Mouse (Mus musculus): ENCODE measurements at regions not wholly inside any gene's neighbourhood (a gene's known extent, or its start where the extent isn't known, plus 50 kb on each side); places are given as distances from the start of the nearest gene placed in this dataset.

GRCm38 (mm10) chr14:25073143-25073542 is 385.8 kb upstream of the Zmiz1 start:
- H3K4me2 ChIP-seq (ENCODE audit: low read depth, low read length) = no peak overlapping the region
- no peaks in the 10 kb centered on the region for H3K36me3 ChIP-seq (ENCODE audit: control insufficient read depth, insufficient read depth)
- ATAC-seq (ENCODE audit: low read depth) = no peak
- no peaks in the 10 kb centered on the region for H3K27me3 ChIP-seq (ENCODE audit: control insufficient read depth, insufficient read depth, low read depth, low read length)
- no peak overlapping the region for H3K4me3 ChIP-seq (ENCODE audit: low read depth, low read length)
- no peak overlapping the region for H3K27ac ChIP-seq (ENCODE audit: low read length)
- H3K4me1 ChIP-seq (ENCODE audit: control insufficient read depth, low read depth, low read length) = no peaks in the 10 kb centered on the region
- H3K9ac ChIP-seq (ENCODE audit: low read depth, low read length) = no peak overlapping the region
- H3K9me3 ChIP-seq (replicated peaks; ENCODE audit: control insufficient read depth, low read length) = no peaks in the 10 kb centered on the region
- WGBS (ENCODE audit: insufficient replicate concordance) = 58% methylated on average over 5 of the region's 5 CpGs

DNA sequence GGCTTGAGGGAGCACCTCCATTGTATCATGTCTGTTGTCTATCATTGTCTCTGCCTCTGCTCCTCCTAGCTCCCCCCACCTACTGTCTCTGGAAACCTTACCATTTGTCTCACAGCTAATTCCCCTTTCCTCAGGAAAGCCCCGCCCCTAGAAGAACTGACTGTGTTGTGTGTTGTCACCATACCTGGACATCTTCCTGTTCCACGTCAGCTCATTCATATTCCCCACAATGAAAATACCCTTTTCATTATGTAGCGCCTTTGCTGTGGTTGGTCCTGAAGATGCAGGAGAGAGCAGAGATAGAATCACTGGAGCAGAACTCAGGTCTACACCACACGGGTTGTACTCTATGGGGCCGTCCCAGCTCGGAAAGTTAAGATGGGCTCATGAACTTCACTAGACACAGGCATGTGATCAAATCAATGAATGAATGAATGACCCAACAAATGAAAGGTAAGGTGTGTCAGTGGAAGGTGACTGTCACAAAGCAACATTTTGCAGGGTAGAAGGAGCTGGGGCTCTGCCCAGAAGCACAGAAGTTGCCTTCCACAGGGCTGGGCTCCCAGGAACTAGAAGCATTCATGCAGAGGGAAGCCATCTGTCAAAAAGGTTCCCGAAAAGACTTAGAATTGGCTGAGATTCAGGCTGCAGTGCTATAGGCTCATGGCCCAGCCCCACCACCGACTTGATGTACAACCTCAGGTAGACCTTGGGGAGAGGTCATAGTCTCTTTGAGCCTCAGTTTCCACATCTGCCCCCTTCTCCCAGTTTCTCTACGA is 384.8 kb upstream of the Zmiz1 start:
- Histone ChIP-seq H3K4me1 (ENCODE audit: control insufficient read depth, low read depth, low read length) (no peaks in the 10 kb centered on the region), H3K36me3 (ENCODE audit: control insufficient read depth, insufficient read depth) (no peaks in the 10 kb centered on the region), H3K4me2 (ENCODE audit: low read depth, low read length) (no peak overlapping the region), H3K9me3 (replicated peaks; ENCODE audit: control insufficient read depth, low read length) (no peaks in the 10 kb centered on the region), H3K27ac (ENCODE audit: low read length) (no peak overlapping the region), H3K9ac (ENCODE audit: low read depth, low read length) (no peak overlapping the region), H3K4me3 (ENCODE audit: low read depth, low read length) (no peak overlapping the region), H3K27me3 (ENCODE audit: control insufficient read depth, insufficient read depth, low read depth, low read length) (no peaks in the 10 kb centered on the region)
- ATAC-seq (ENCODE audit: low read depth) = no peak
- WGBS (ENCODE audit: insufficient replicate concordance) = 62% methylated on average over 9 of the region's 9 CpGs

GRCm38 (mm10) chr14:25074891-25075290 is 384.1 kb upstream of the Zmiz1 start:
- Histone ChIP-seq H3K4me3 (ENCODE audit: low read depth, low read length) (no peak overlapping the region), H3K4me2 (ENCODE audit: low read depth, low read length) (no peak overlapping the region), H3K9me3 (replicated peaks; ENCODE audit: control insufficient read depth, low read length) (no peaks in the 10 kb centered on the region), H3K36me3 (ENCODE audit: control insufficient read depth, insufficient read depth) (no peaks in the 10 kb centered on the region), H3K9ac (ENCODE audit: low read depth, low read length) (no peak overlapping the region), H3K27ac (ENCODE audit: low read length) (no peak overlapping the region), H3K27me3 (ENCODE audit: control insufficient read depth, insufficient read depth, low read depth, low read length) (no peaks in the 10 kb centered on the region), H3K4me1 (ENCODE audit: control insufficient read depth, low read depth, low read length) (no peaks in the 10 kb centered on the region)
- 58% methylated on average over 5 of the region's 5 CpGs for WGBS (ENCODE audit: insufficient replicate concordance)
- no peak for ATAC-seq (ENCODE audit: low read depth)

- no peaks in the 10 kb centered on the region for H3K36me3 ChIP-seq (ENCODE audit: control insufficient read depth, insufficient read depth)
- WGBS (ENCODE audit: insufficient replicate concordance) = 54% methylated on average over 3 of the region's 3 CpGs
- no peak overlapping the region for H3K27ac ChIP-seq (ENCODE audit: low read length)
- H3K9me3 ChIP-seq (replicated peaks; ENCODE audit: control insufficient read depth, low read length) = no peaks in the 10 kb centered on the region
- H3K4me3 ChIP-seq (ENCODE audit: low read depth, low read length) = no peak overlapping the region
- no peaks in the 10 kb centered on the region for H3K4me1 ChIP-seq (ENCODE audit: control insufficient read depth, low read depth, low read length)
- ATAC-seq (ENCODE audit: low read depth) = no peak
- no peak overlapping the region for H3K4me2 ChIP-seq (ENCODE audit: low read depth, low read length)
- no peak overlapping the region for H3K9ac ChIP-seq (ENCODE audit: low read depth, low read length)
- H3K27me3 ChIP-seq (ENCODE audit: control insufficient read depth, insufficient read depth, low read depth, low read length) = no peaks in the 10 kb centered on the region
Observed at GRCm38 (mm10) chr14:25080431-25080830, 378.6 kb upstream of the Zmiz1 start.

- Histone ChIP-seq H3K4me1 (ENCODE audit: control insufficient read depth, low read depth, low read length) (no peaks in the 10 kb centered on the region), H3K9me3 (replicated peaks; ENCODE audit: control insufficient read depth, low read length) (no peaks in the 10 kb centered on the region), H3K4me3 (ENCODE audit: low read depth, low read length) (no peak overlapping the region), H3K36me3 (ENCODE audit: control insufficient read depth, insufficient read depth) (no peaks in the 10 kb centered on the region), H3K27ac (ENCODE audit: low read length) (no peak overlapping the region), H3K9ac (ENCODE audit: low read depth, low read length) (no peak overlapping the region), H3K27me3 (ENCODE audit: control insufficient read depth, insufficient read depth, low read depth, low read length) (no peaks in the 10 kb centered on the region), H3K4me2 (ENCODE audit: low read depth, low read length) (no peak overlapping the region)
- no peak for ATAC-seq (ENCODE audit: low read depth)
- 55% methylated on average over 4 of the region's 4 CpGs for WGBS (ENCODE audit: insufficient replicate concordance)
Observed at GRCm38 (mm10) chr14:25083847-25084246, 375.1 kb upstream of the Zmiz1 start.

- WGBS (ENCODE audit: insufficient replicate concordance) = 69% methylated on average over 3 of the region's 3 CpGs
- Histone ChIP-seq H3K4me2 (ENCODE audit: low read depth, low read length) (no peak overlapping the region), H3K36me3 (ENCODE audit: control insufficient read depth, insufficient read depth) (no peaks in the 10 kb centered on the region), H3K4me1 (ENCODE audit: control insufficient read depth, low read depth, low read length) (no peaks in the 10 kb centered on the region), H3K27me3 (ENCODE audit: control insufficient read depth, insufficient read depth, low read depth, low read length) (no peaks in the 10 kb centered on the region), H3K9me3 (replicated peaks; ENCODE audit: control insufficient read depth, low read length) (no peaks in the 10 kb centered on the region), H3K27ac (ENCODE audit: low read length) (no peak overlapping the region), H3K4me3 (ENCODE audit: low read depth, low read length) (no peak overlapping the region), H3K9ac (ENCODE audit: low read depth, low read length) (no peak overlapping the region)
- ATAC-seq (ENCODE audit: low read depth) = no peak
Observed at GRCm38 (mm10) chr14:25096786-25097185, 362.2 kb upstream of the Zmiz1 start.

DNA sequence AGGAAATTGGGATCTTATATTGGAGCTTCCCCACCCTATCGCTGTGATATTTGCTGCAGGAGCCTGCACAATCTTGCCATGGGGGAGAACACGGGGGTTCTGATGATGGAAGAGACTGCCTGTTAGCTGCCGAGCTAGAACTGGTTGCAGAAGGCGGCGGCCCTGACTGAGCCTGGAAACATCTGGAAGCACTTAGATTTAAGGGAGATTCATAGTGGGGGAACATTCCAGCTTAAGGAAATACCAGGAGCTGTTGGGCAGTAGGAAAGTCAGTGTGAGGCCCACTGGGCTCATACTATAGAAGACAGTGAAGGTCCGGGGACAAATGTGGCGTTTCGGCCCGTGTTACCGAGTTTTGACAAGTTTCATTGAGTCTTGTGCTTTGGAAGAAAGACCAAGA is 353.6 kb upstream of the Zmiz1 start:
- no peak overlapping the region for H3K4me2 ChIP-seq (ENCODE audit: low read depth, low read length)
- WGBS (ENCODE audit: insufficient replicate concordance) = 72% methylated on average over 10 of the region's 10 CpGs
- no peaks in the 10 kb centered on the region for H3K27me3 ChIP-seq (ENCODE audit: control insufficient read depth, insufficient read depth, low read depth, low read length)
- no peaks in the 10 kb centered on the region for H3K9me3 ChIP-seq (replicated peaks; ENCODE audit: control insufficient read depth, low read length)
- H3K27ac ChIP-seq (ENCODE audit: low read length) = no peak overlapping the region
- no peak overlapping the region for H3K4me3 ChIP-seq (ENCODE audit: low read depth, low read length)
- ATAC-seq (ENCODE audit: low read depth) = no peak
- no peak overlapping the region for H3K9ac ChIP-seq (ENCODE audit: low read depth, low read length)
- no peaks in the 10 kb centered on the region for H3K36me3 ChIP-seq (ENCODE audit: control insufficient read depth, insufficient read depth)
- no peaks in the 10 kb centered on the region for H3K4me1 ChIP-seq (ENCODE audit: control insufficient read depth, low read depth, low read length)

DNA sequence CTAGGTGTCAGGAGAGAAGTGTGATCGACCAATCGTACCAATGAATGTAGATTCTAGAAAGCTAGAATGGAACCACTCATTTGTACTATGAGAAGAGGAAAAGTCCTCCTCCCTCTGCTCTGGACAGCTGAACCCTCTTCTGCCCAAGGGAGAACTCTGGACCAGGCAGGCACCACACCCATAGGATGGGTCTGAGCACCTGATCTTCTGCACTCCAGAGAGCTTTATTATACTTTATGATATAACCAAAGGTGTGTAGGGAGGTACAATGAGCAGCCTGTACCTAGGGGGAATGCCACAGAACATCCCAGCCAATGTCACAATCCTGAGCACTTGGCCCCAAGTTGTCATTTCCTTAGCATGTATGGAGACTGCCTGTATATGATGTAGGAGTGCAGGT is 352.5 kb upstream of the Zmiz1 start:
- H3K4me3 ChIP-seq (ENCODE audit: low read depth, low read length) = no peak overlapping the region
- H3K9me3 ChIP-seq (replicated peaks; ENCODE audit: control insufficient read depth, low read length) = no peaks in the 10 kb centered on the region
- H3K27ac ChIP-seq (ENCODE audit: low read length) = no peak overlapping the region
- no peak for ATAC-seq (ENCODE audit: low read depth)
- H3K27me3 ChIP-seq (ENCODE audit: control insufficient read depth, insufficient read depth, low read depth, low read length) = no peaks in the 10 kb centered on the region
- no peak overlapping the region for H3K9ac ChIP-seq (ENCODE audit: low read depth, low read length)
- no peaks in the 10 kb centered on the region for H3K4me1 ChIP-seq (ENCODE audit: control insufficient read depth, low read depth, low read length)
- no peaks in the 10 kb centered on the region for H3K36me3 ChIP-seq (ENCODE audit: control insufficient read depth, insufficient read depth)
- WGBS (ENCODE audit: insufficient replicate concordance) = 60% methylated on average over 2 of the region's 2 CpGs
- H3K4me2 ChIP-seq (ENCODE audit: low read depth, low read length) = no peak overlapping the region

DNA sequence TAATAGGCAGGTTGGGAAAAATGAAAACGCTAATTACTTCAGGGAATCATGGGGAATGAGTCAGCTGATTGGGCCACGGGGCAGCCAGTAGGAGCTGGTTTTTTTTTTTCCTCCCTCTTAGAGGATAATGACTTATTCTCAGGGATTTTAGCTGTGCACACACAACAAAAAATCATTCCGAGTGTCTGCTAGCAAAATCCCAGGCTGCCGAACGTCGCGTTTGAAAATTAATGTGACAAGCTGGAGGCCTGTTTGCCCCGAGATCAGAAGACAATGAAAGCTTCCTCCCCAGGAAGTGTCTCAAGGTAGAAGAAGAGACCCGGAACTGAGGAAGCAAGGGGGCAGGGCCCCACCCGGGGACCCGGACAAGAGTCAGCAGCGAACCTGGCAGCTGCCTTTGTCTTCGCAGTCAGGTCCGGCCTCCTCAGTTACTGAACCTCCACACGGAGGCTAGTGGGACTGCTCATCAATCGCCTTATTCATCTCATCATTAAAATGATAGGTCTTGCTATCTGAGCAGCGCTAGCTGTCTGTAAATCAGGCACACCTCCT is 350.8 kb upstream of the Zmiz1 start:
- ATAC-seq (ENCODE audit: low read depth) = no peak
- 15% methylated on average over 17 of the region's 17 CpGs for WGBS (ENCODE audit: insufficient replicate concordance)
- H3K4me1 ChIP-seq (ENCODE audit: control insufficient read depth, low read depth, low read length) = no peaks in the 10 kb centered on the region
- no peak overlapping the region for H3K27ac ChIP-seq (ENCODE audit: low read length)
- H3K4me3 ChIP-seq (ENCODE audit: low read depth, low read length) = no peak overlapping the region
- H3K4me2 ChIP-seq (ENCODE audit: low read depth, low read length) = no peak overlapping the region
- H3K27me3 ChIP-seq (ENCODE audit: control insufficient read depth, insufficient read depth, low read depth, low read length) = no peaks in the 10 kb centered on the region
- H3K9ac ChIP-seq (ENCODE audit: low read depth, low read length) = no peak overlapping the region
- no peaks in the 10 kb centered on the region for H3K9me3 ChIP-seq (replicated peaks; ENCODE audit: control insufficient read depth, low read length)
- no peaks in the 10 kb centered on the region for H3K36me3 ChIP-seq (ENCODE audit: control insufficient read depth, insufficient read depth)
